Mouse (Mus musculus) testis, postnatal 10 days (tissue): Measurements from ENCODE around the gene Rilpl1.
A peak's percentile ranks its signal among the peaks of the same experiment; 100 is the strongest.

Experiments
- DNase-seq: peaks from one replicate; pipeline ENCODE4 v3.0.0; 2021; ENCODE audit warnings: low spot score

Rilpl1 gene

GRCm38 (mm10) chr5:124492618-124493017 lies 38.6 kb downstream of the Rilpl1 start:
- DNase-seq: no peak

GRCm38 (mm10) chr5:124491732-124492131 lies 39.5 kb downstream of the Rilpl1 start:
- no peak for DNase-seq

- no peak for DNase-seq
These were observed 42.3 kb downstream of the Rilpl1 start for GRCm38 (mm10) chr5:124488885-124489284.

- no peak for DNase-seq
These were observed 45.5 kb downstream of the Rilpl1 start for GRCm38 (mm10) chr5:124485654-124486053.

- no peak for DNase-seq
These were observed 47.4 kb downstream of the Rilpl1 start for GRCm38 (mm10) chr5:124483655-124484396.

GRCm38 (mm10) chr5:124482966-124483654 lies 48.1 kb downstream of the Rilpl1 start, which contains the start of gene Snrnp35:
TSS of gene Snrnp35 (plus strand) at chr5:124483134.
- DNase-seq: peak; percentile 96

GRCm38 (mm10) chr5:124482436-124482965 lies 48.7 kb downstream of the Rilpl1 start:
- no peak for DNase-seq

- DNase-seq: no peak
These were observed 49.5 kb downstream of the Rilpl1 start for GRCm38 (mm10) chr5:124481714-124482113.

GRCm38 (mm10) chr5:124480119-124480518 lies 51.1 kb downstream of the Rilpl1 start:
- no peak for DNase-seq

GRCm38 (mm10) chr5:124478873-124479204 lies 52.4 kb downstream of the Rilpl1 start:
- DNase-seq: no peak

GRCm38 (mm10) chr5:124470591-124471171 lies 60.5 kb downstream of the Rilpl1 start:
- no peak for DNase-seq

GRCm38 (mm10) chr5:124469486-124469885 lies 61.7 kb downstream of the Rilpl1 start:
- DNase-seq: no peak

GRCm38 (mm10) chr5:124468365-124468764 lies 62.8 kb downstream of the Rilpl1 start:
- DNase-seq: no peak

- no peak for DNase-seq
These were observed 63.4 kb downstream of the Rilpl1 start for GRCm38 (mm10) chr5:124467766-124468165.

GRCm38 (mm10) chr5:124464905-124465304 lies 66.3 kb downstream of the Rilpl1 start:
- no peak for DNase-seq

GRCm38 (mm10) chr5:124463462-124463861 lies 67.7 kb downstream of the Rilpl1 start:
- no peak for DNase-seq

GRCm38 (mm10) chr5:124462297-124463025 lies 68.7 kb downstream of the Rilpl1 start:
- DNase-seq: no peak

- peak; percentile 86 for DNase-seq
These were observed 70.3 kb downstream of the Rilpl1 start for GRCm38 (mm10) chr5:124460922-124461321.

GRCm38 (mm10) chr5:124456762-124457161 lies 74.4 kb downstream of the Rilpl1 start:
- no peak for DNase-seq

- DNase-seq: no peak
These were observed 77.1 kb downstream of the Rilpl1 start for GRCm38 (mm10) chr5:124454082-124454419.

GRCm38 (mm10) chr5:124453339-124454081 lies 77.7 kb downstream of the Rilpl1 start:
- DNase-seq: peak; percentile 58
